Comparison of ENCODE assay signal across 8 mouse cellular contexts in genomic region chr7:127088901-127089845, GRCm38 (mm10). TPM values are rescaled to one million over a fixed set of nuclear protein-coding genes. Genes with fewer than 3 reads are reported as not detected.
DNase-seq lines count a peak whose midpoint lies in the region; ATAC-seq and TF ChIP-seq lines count a peak whose summit lies in the region.

No protein-coding gene starts in this region.

- H3K4me2 ChIP-seq in embryonic facial prominence, embryonic 12.5 days (replicated peaks) = peak overlapping the region; percentile 41
- H3K4me2 ChIP-seq in hindbrain, embryonic 14.5 days (replicated peaks) = peak overlapping the region; percentile 52
- peak overlapping the region; percentile 43 for H3K4me2 ChIP-seq in lung, postnatal 0 days (replicated peaks; ENCODE audit: low read depth, low read length)

- H3K4me3 ChIP-seq in G1E (ENCODE audit: low read depth, low read length) = peak overlapping the region; percentile 65; the same call in 1 of the 2 replicates
- peak overlapping the region; percentile 18; the same call in 1 of the 2 replicates for H3K4me3 ChIP-seq in embryonic facial prominence, embryonic 12.5 days
- H3K4me3 ChIP-seq in hindbrain, embryonic 14.5 days (replicated peaks; ENCODE audit: low read length) = 0 out of 2 replicates have a peak overlapping the region, but pooled peaks have one; percentile 5
- 0 out of 2 replicates have a peak overlapping the region, but pooled peaks have one; percentile 8 for H3K4me3 ChIP-seq in lung, postnatal 0 days (ENCODE audit: low read depth, low read length)

- no peak overlapping the region for H3K9ac ChIP-seq in embryonic facial prominence, embryonic 12.5 days
- peak overlapping the region; percentile 47; the same call in 1 of the 2 replicates for H3K9ac ChIP-seq in hindbrain, embryonic 14.5 days
- H3K9ac ChIP-seq in lung, postnatal 0 days (replicated peaks; ENCODE audit: low read depth) = no peak overlapping the region

- WGBS in embryonic facial prominence, embryonic 12.5 days = 19% methylated on average over 27 of the region's 27 CpGs
- 21% methylated on average over 27 of the region's 27 CpGs for WGBS in hindbrain, embryonic 14.5 days
- WGBS in lung, postnatal 0 days = 17% methylated on average over 27 of the region's 27 CpGs

- H3K36me3 ChIP-seq in G1E (replicated peaks) = peaks cover 22% of the 10 kb centered on the region
- no peaks in the 10 kb centered on the region for H3K36me3 ChIP-seq in embryonic facial prominence, embryonic 12.5 days
- H3K36me3 ChIP-seq in hindbrain, embryonic 14.5 days (replicated peaks; ENCODE audit: control insufficient read depth, insufficient read depth) = no peaks in the 10 kb centered on the region
- H3K36me3 ChIP-seq in lung, postnatal 0 days (ENCODE audit: insufficient read depth, low read length) = no peaks in the 10 kb centered on the region

- no peaks in the 10 kb centered on the region for H3K27me3 ChIP-seq in G1E (ENCODE audit: insufficient read depth, low read length)
- 0 out of 2 replicates have a peak, but pooled peaks cover 3% of the 10 kb centered on the region for H3K27me3 ChIP-seq in embryonic facial prominence, embryonic 12.5 days
- no peaks in the 10 kb centered on the region for H3K27me3 ChIP-seq in hindbrain, embryonic 14.5 days (ENCODE audit: control insufficient read depth, insufficient read depth, low read length)
- H3K27me3 ChIP-seq in lung, postnatal 0 days (replicated peaks; ENCODE audit: insufficient read depth, low read length) = no peaks in the 10 kb centered on the region

- intact Hi-C loops in left cerebral cortex, postnatal 25 days (cut with DNase I) = no loop called here

- peaks cover 72% of the 10 kb centered on the region for H3K4me1 ChIP-seq in G1E (ENCODE audit: insufficient read depth, low read depth, low read length)
- H3K4me1 ChIP-seq in embryonic facial prominence, embryonic 12.5 days = peaks cover 6% of the 10 kb centered on the region
- no peaks in the 10 kb centered on the region for H3K4me1 ChIP-seq in hindbrain, embryonic 14.5 days (replicated peaks; ENCODE audit: control insufficient read depth, insufficient read depth, low read length)
- 0 out of 2 replicates have a peak, but pooled peaks cover 5% of the 10 kb centered on the region for H3K4me1 ChIP-seq in lung, postnatal 0 days (ENCODE audit: insufficient read depth, low read depth, low read length)

- H3K9me3 ChIP-seq in G1E (replicated peaks) = no peaks in the 10 kb centered on the region
- H3K9me3 ChIP-seq in embryonic facial prominence, embryonic 12.5 days = no peaks in the 10 kb centered on the region
- H3K9me3 ChIP-seq in hindbrain, embryonic 14.5 days (ENCODE audit: control insufficient read depth, low read length) = no peaks in the 10 kb centered on the region
- no peaks in the 10 kb centered on the region for H3K9me3 ChIP-seq in lung, postnatal 0 days (ENCODE audit: low read length)

- H3K27ac ChIP-seq in embryonic facial prominence, embryonic 12.5 days = no peak overlapping the region
- H3K27ac ChIP-seq in hindbrain, embryonic 14.5 days = no peak overlapping the region
- no peak overlapping the region for H3K27ac ChIP-seq in lung, postnatal 0 days (ENCODE audit: low read length)

- no peak for ATAC-seq in G1E (ENCODE audit: extremely low read depth, insufficient number of reproducible peaks, low FRiP score, poor library complexity, severe bottlenecking)
- ATAC-seq in embryonic facial prominence, embryonic 12.5 days (ENCODE audit: insufficient number of reproducible peaks, insufficient read depth, low FRiP score, low TSS enrichment) = no peak
- ATAC-seq in hindbrain, embryonic 14.5 days (ENCODE audit: low FRiP score) = no peak
- ATAC-seq in lung, postnatal 0 days = peak; percentile 60
- ATAC-seq in inflammation-experienced regulatory T-cells, adult 6 months = no peak

- TF ChIP-seq CTCF in G1E (IDR thresholded peaks at IDR 0.05; ENCODE audit: low read depth, low read length) = no peak
- no peak for TF ChIP-seq CTCF in lung, postnatal 0 days (IDR thresholded peaks at IDR 0.05)

- DNase-seq in G1E (ENCODE audit: low spot score) = no peak
- DNase-seq in hindbrain, embryonic 14.5 days (ENCODE audit: low spot score) = no peak
- DNase-seq in lung, postnatal 0 days (ENCODE audit: low spot score) = peak; percentile 59
- DNase-seq in spleen, postnatal 4 days (ENCODE audit: low spot score in 2 of 2) = peak; percentile 64 to 83
- DNase-seq in cerebellum, adult 9-11 months = no peak
- no peak for DNase-seq in left cerebral cortex, postnatal 25 days (ENCODE audit: low spot score in 2 of 2)

- no peak for TF ChIP-seq EP300 in lung, postnatal 0 days (IDR thresholded peaks at IDR 0.05)

RNA-seq across cellular contexts. Expression of gene AI467606, which starts 2.0 kb away (rescaled TPM):
- total RNA-seq in G1E (2014; fragmentation: Nextera tagmentation) (39.5 and 42.1 TPM in 2 replicates), G1E (2017) (42.2 and 50.8 TPM in 2 replicates)
- polyA plus RNA-seq in G1E (2012) = 134 and 143 TPM in 2 replicates
- 1.3 and 1.5 TPM in 2 replicates for polyA plus RNA-seq in embryonic facial prominence, embryonic 12.5 days (2016; fragmentation: Nextera tagmentation; extraction: Ambion mirVana)
- polyA plus RNA-seq in hindbrain, embryonic 14.5 days (2014; fragmentation: Nextera tagmentation; extraction: Ambion mirVana) = 1.7 and 1.9 TPM in 2 replicates
- polyA plus RNA-seq in lung, postnatal 0 days (2015; fragmentation: Nextera tagmentation; extraction: Ambion mirVana) = 14.6 and 16.0 TPM in 2 replicates
- 1 to 10 TPM; 1.2 to 1.4 TPM for total RNA-seq in left cerebral cortex, postnatal 25 days (2021)
- 100 to 1,000 TPM; 248 to 287 (median 263) TPM for polyA plus RNA-seq in inflammation-experienced regulatory T-cells, adult 6 months (2017; shearing (Covaris generic))

RNA-seq across cellular contexts. Expression of gene Zg16, which starts 2.0 kb away (rescaled TPM):
- total RNA-seq in G1E (2014; fragmentation: Nextera tagmentation) = 2.9 TPM in 1 of 2 replicates, not detected in the other
- total RNA-seq in G1E (2017) = 0.17 TPM in 1 of 2 replicates, not detected in the other
- not detected in 2 replicates for polyA plus RNA-seq in G1E (2012)
- not detected in 2 replicates for polyA plus RNA-seq in embryonic facial prominence, embryonic 12.5 days (2016; fragmentation: Nextera tagmentation; extraction: Ambion mirVana)
- not detected in 2 replicates for polyA plus RNA-seq in hindbrain, embryonic 14.5 days (2014; fragmentation: Nextera tagmentation; extraction: Ambion mirVana)
- polyA plus RNA-seq in lung, postnatal 0 days (2015; fragmentation: Nextera tagmentation; extraction: Ambion mirVana) = 0.20 and 0.30 TPM in 2 replicates
- total RNA-seq in left cerebral cortex, postnatal 25 days (2021) = not detected
- polyA plus RNA-seq in inflammation-experienced regulatory T-cells, adult 6 months (2017; shearing (Covaris generic)) = 1 to 10 TPM in 1 of 3 experiments, not detected in 2; 1.6 TPM

RNA-seq across cellular contexts. Expression of gene Qprt, which starts 32.9 kb away (rescaled TPM):
- total RNA-seq in G1E (2014; fragmentation: Nextera tagmentation) = 4.5 and 8.0 TPM in 2 replicates
- total RNA-seq in G1E (2017) = 2.0 and 3.7 TPM in 2 replicates
- polyA plus RNA-seq in G1E (2012) = 1.2 and 1.9 TPM in 2 replicates
- 2.1 and 2.4 TPM in 2 replicates for polyA plus RNA-seq in embryonic facial prominence, embryonic 12.5 days (2016; fragmentation: Nextera tagmentation; extraction: Ambion mirVana)
- 0.55 and 0.87 TPM in 2 replicates for polyA plus RNA-seq in hindbrain, embryonic 14.5 days (2014; fragmentation: Nextera tagmentation; extraction: Ambion mirVana)
- 0.14 and 0.21 TPM in 2 replicates for polyA plus RNA-seq in lung, postnatal 0 days (2015; fragmentation: Nextera tagmentation; extraction: Ambion mirVana)
- total RNA-seq in left cerebral cortex, postnatal 25 days (2021) = under 1 TPM in 1 of 2 experiments, not detected in 1; 0.55 TPM
- 10 to 100 TPM in 2 of 3 experiments, 1 to 10 TPM in 1; 7.8 to 15.5 (median 15.0) TPM for polyA plus RNA-seq in inflammation-experienced regulatory T-cells, adult 6 months (2017; shearing (Covaris generic))

RNA-seq across cellular contexts. Expression of gene Kif22, which starts 46.9 kb away (rescaled TPM):
- 71.3 and 74.6 TPM in 2 replicates for total RNA-seq in G1E (2014; fragmentation: Nextera tagmentation)
- 88.0 and 101 TPM in 2 replicates for total RNA-seq in G1E (2017)
- polyA plus RNA-seq in G1E (2012) = 41.8 and 44.2 TPM in 2 replicates
- 136 and 141 TPM in 2 replicates for polyA plus RNA-seq in embryonic facial prominence, embryonic 12.5 days (2016; fragmentation: Nextera tagmentation; extraction: Ambion mirVana)
- 20.3 and 24.6 TPM in 2 replicates for polyA plus RNA-seq in hindbrain, embryonic 14.5 days (2014; fragmentation: Nextera tagmentation; extraction: Ambion mirVana)
- polyA plus RNA-seq in lung, postnatal 0 days (2015; fragmentation: Nextera tagmentation; extraction: Ambion mirVana) = 7.0 and 9.2 TPM in 2 replicates
- total RNA-seq in left cerebral cortex, postnatal 25 days (2021) = 1 to 10 TPM; 5.0 to 5.7 TPM
- 10 to 100 TPM; 11.7 to 94.2 (median 13.8) TPM for polyA plus RNA-seq in inflammation-experienced regulatory T-cells, adult 6 months (2017; shearing (Covaris generic))

RNA-seq across cellular contexts. Expression of gene Spn, which starts 48.5 kb away (rescaled TPM):
- total RNA-seq in G1E (2014; fragmentation: Nextera tagmentation) = 52.8 and 55.4 TPM in 2 replicates
- total RNA-seq in G1E (2017) = 251 and 278 TPM in 2 replicates
- polyA plus RNA-seq in G1E (2012) = 81.4 and 90.2 TPM in 2 replicates
- 0.13 TPM in 1 of 2 replicates, not detected in the other for polyA plus RNA-seq in embryonic facial prominence, embryonic 12.5 days (2016; fragmentation: Nextera tagmentation; extraction: Ambion mirVana)
- not detected in 2 replicates for polyA plus RNA-seq in hindbrain, embryonic 14.5 days (2014; fragmentation: Nextera tagmentation; extraction: Ambion mirVana)
- polyA plus RNA-seq in lung, postnatal 0 days (2015; fragmentation: Nextera tagmentation; extraction: Ambion mirVana) = 0.73 and 0.83 TPM in 2 replicates
- under 1 TPM; 0.09 to 0.14 TPM for total RNA-seq in left cerebral cortex, postnatal 25 days (2021)
- 100 to 1,000 TPM; 105 to 226 (median 130) TPM for polyA plus RNA-seq in inflammation-experienced regulatory T-cells, adult 6 months (2017; shearing (Covaris generic))

Comparison
In these comparisons a context has a peak if more than half of its experiments do, and no peak if none do; other contexts are left out.
1. DNase-seq: peak in lung, postnatal 0 days (single experiment) and spleen, postnatal 4 days (2 of 2); none in G1E (single experiment), hindbrain, embryonic 14.5 days (single experiment), cerebellum, adult 9-11 months (single experiment) and left cerebral cortex, postnatal 25 days (0 of 2).
2. H3K4me3 ChIP-seq: peak in every context shown above with its lines; median percentile 65 in G1E; 18 in embryonic facial prominence, embryonic 12.5 days; 8 in lung, postnatal 0 days; 5 in hindbrain, embryonic 14.5 days.
3. Peak in every context shown above with its lines, with median percentiles within 50 percentile points of each other: H3K4me2 ChIP-seq.